Mouse (Mus musculus): ENCODE results near the gene Otud7a. TPM values are rescaled to one million over a fixed set of nuclear protein-coding genes. Genes with fewer than 3 reads are reported as not detected.

The Otud7a gene
- total and polyA plus RNA-seq, 3 experiments: not detected

DNA sequence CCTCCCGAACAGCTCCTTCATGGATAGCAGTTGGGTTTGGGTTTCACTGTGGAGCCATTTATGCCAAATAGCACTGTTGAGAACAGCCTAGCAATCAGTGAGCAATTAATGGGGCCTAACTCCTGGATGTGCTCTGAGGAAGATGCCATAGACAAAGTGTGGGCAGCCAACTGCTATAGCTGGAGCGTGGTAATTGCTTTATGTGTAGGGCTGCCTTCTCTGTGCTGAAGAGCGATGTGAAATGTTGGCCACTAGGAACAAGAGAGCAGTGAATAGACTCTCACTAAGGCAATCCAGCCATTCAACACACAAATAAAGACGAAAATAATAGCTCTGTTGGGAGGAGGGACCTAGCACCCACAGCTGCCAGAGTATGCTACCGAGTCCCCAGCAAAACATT is 345.2 kb downstream of the Otud7a start:
- DNase-seq (ENCODE audit: low read depth, low spot score): no peak
- H3K4me3 ChIP-seq (ENCODE audit: control insufficient read depth in 1 of 2, insufficient read depth in 1 of 2, low read depth in 2 of 2, low read length in 2 of 2): no peak overlapping the region
- no peaks in the 10 kb centered on the region for H3K36me3 ChIP-seq (ENCODE audit: control insufficient read depth in 1 of 2, insufficient read depth in 2 of 2, low read length in 2 of 2)
- no peak overlapping the region for H3K9ac ChIP-seq (ENCODE audit: control insufficient read depth, low read depth, low read length, poor library complexity, severe bottlenecking)
- no peak overlapping the region for H3K27ac ChIP-seq (ENCODE audit: control insufficient read depth, low read depth, low read length)
- H3K79me2 ChIP-seq (ENCODE audit: control insufficient read depth, insufficient read depth, low read length, poor library complexity): no peaks in the 10 kb centered on the region
- no peak for TF ChIP-seq POLR2A (IDR thresholded peaks at IDR 0.05; ENCODE audit: control insufficient read depth in 1 of 2, insufficient read depth in 1 of 2, low read depth in 1 of 2, low read length in 2 of 2, poor library complexity in 1 of 2)
- no peak for TF ChIP-seq ZMIZ1 (IDR thresholded peaks at IDR 0.05; ENCODE audit: low read depth, low read length)
- no peak for TF ChIP-seq CHD2 (IDR thresholded peaks at IDR 0.05; ENCODE audit: low read length)
- TF ChIP-seq CHD1 (IDR thresholded peaks at IDR 0.05; ENCODE audit: low read depth, low read length): no peak
- no peak for TF ChIP-seq MAFK (IDR thresholded peaks at IDR 0.05; ENCODE audit: borderline replicate concordance, low read depth, low read length)
- TF ChIP-seq MYB (IDR thresholded peaks at IDR 0.05; ENCODE audit: low read depth, low read length): no peak
- TF ChIP-seq SIN3A (IDR thresholded peaks at IDR 0.05; ENCODE audit: low read length): no peak
- TF ChIP-seq TAL1 (IDR thresholded peaks at IDR 0.05; ENCODE audit: low read length): no peak
- TF ChIP-seq JUND (IDR thresholded peaks at IDR 0.05; ENCODE audit: low read depth, low read length): no peak
- no peak for TF ChIP-seq ZC3H11A (IDR thresholded peaks at IDR 0.05; ENCODE audit: low read depth, low read length)
- TF ChIP-seq USF1 (IDR thresholded peaks at IDR 0.05; ENCODE audit: low read depth, low read length): no peak
- TF ChIP-seq MYC (IDR thresholded peaks at IDR 0.05; ENCODE audit: low read depth, low read length): no peak
- no peak for TF ChIP-seq BHLHE40 (IDR thresholded peaks at IDR 0.05; ENCODE audit: borderline replicate concordance, low read depth, low read length)
- TF ChIP-seq ZNF384 (IDR thresholded peaks at IDR 0.05; ENCODE audit: low read depth, low read length): no peak
- no peak for TF ChIP-seq TCF12 (IDR thresholded peaks at IDR 0.05; ENCODE audit: low read depth, low read length)
- no peak for TF ChIP-seq GATA1 (IDR thresholded peaks at IDR 0.05; ENCODE audit: low read depth, low read length)
- no peak for TF ChIP-seq MXI1 (IDR thresholded peaks at IDR 0.05; ENCODE audit: low read depth, low read length)
- no peak for TF ChIP-seq MAX (IDR thresholded peaks at IDR 0.05; ENCODE audit: low read length)
- TF ChIP-seq NELFE (IDR thresholded peaks at IDR 0.05; ENCODE audit: low read depth, low read length): no peak
- TF ChIP-seq CTCF (IDR thresholded peaks at IDR 0.05 in 2 of 3, conservative IDR thresholded peaks at IDR 0.05 in 1 of 3; ENCODE audit: control insufficient read depth in 1 of 3, insufficient read depth in 1 of 3, low read depth in 2 of 3, low read length in 3 of 3, poor library complexity in 1 of 3, severe bottlenecking in 1 of 3): no peak
- H3K27me3 ChIP-seq (ENCODE audit: control insufficient read depth in 1 of 2, insufficient read depth in 2 of 2, low read length in 2 of 2): no peaks in the 10 kb centered on the region; a peak in 2 of 4 replicates
- no peaks in the 10 kb centered on the region for H3K4me1 ChIP-seq (ENCODE audit: control insufficient read depth in 1 of 2, insufficient read depth in 2 of 2, low read length in 2 of 2)
- no peaks in the 10 kb centered on the region for H3K9me3 ChIP-seq (replicated peaks; ENCODE audit: insufficient read depth, low read length)

DNA sequence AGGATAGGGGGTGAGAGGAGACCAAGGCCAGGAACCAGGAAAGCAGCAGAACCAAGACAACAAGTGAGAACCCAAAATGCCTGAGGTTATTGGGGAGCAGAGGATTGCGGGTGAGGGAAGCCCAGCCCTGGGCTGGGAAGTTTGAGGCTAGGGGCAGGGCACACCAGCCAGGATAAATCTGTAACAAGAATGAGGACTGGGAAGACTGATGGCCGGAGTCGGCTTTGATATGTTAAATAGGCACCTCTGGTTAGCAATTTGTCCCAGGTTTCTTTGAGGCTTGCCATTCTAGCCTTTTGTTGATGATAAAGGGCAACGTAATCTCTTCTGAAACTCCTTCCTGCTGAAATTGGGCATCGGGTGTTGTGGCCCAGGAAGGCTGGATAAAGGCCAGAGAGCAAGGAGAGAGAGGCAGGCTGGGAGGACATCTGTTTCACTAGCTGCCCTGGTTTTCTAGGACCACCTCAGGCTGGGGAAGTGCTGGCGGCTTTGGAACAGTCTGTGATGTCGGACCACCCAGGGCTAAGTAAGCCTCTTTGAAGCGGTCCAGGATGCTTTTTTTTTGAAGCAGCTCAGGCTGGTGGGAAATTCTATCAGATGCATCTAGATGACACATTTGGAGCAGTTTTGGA is 351.6 kb downstream of the Otud7a start:
- Histone ChIP-seq H3K4me1 (ENCODE audit: control insufficient read depth in 1 of 2, insufficient read depth in 2 of 2, low read length in 2 of 2) (no peaks in the 10 kb centered on the region), H3K27me3 (ENCODE audit: control insufficient read depth in 1 of 2, insufficient read depth in 2 of 2, low read length in 2 of 2) (no peaks in the 10 kb centered on the region; a peak in 3 of 4 replicates), H3K4me3 (ENCODE audit: control insufficient read depth in 1 of 2, insufficient read depth in 1 of 2, low read depth in 2 of 2, low read length in 2 of 2) (no peak overlapping the region), H3K36me3 (ENCODE audit: control insufficient read depth in 1 of 2, insufficient read depth in 2 of 2, low read length in 2 of 2) (no peaks in the 10 kb centered on the region), H3K9me3 (replicated peaks; ENCODE audit: insufficient read depth, low read length) (no peaks in the 10 kb centered on the region), H3K79me2 (ENCODE audit: control insufficient read depth, insufficient read depth, low read length, poor library complexity) (no peaks in the 10 kb centered on the region), H3K27ac (ENCODE audit: control insufficient read depth, low read depth, low read length) (no peak overlapping the region), H3K9ac (ENCODE audit: control insufficient read depth, low read depth, low read length, poor library complexity, severe bottlenecking) (no peak overlapping the region)
- DNase-seq (ENCODE audit: low read depth, low spot score): no peak
- TF ChIP-seq SIN3A (IDR thresholded peaks at IDR 0.05; ENCODE audit: low read length): no peak
- no peak for TF ChIP-seq UBTF (IDR thresholded peaks at IDR 0.05; ENCODE audit: borderline replicate concordance, insufficient read depth, low read depth, low read length)
- TF ChIP-seq POLR2A (IDR thresholded peaks at IDR 0.05; ENCODE audit: control insufficient read depth in 1 of 2, insufficient read depth in 1 of 2, low read depth in 1 of 2, low read length in 2 of 2, poor library complexity in 1 of 2): no peak
- no peak for TF ChIP-seq MAX (IDR thresholded peaks at IDR 0.05; ENCODE audit: low read length)
- TF ChIP-seq BHLHE40 (IDR thresholded peaks at IDR 0.05; ENCODE audit: borderline replicate concordance, low read depth, low read length): no peak
- no peak for TF ChIP-seq RAD21 (IDR thresholded peaks at IDR 0.05; ENCODE audit: low read depth, low read length)
- TF ChIP-seq TAL1 (IDR thresholded peaks at IDR 0.05; ENCODE audit: low read length): no peak
- TF ChIP-seq ZKSCAN1 (IDR thresholded peaks at IDR 0.05; ENCODE audit: low read depth, low read length): no peak
- no peak for TF ChIP-seq TBP (IDR thresholded peaks at IDR 0.05; ENCODE audit: low read depth, low read length)
- no peak for TF ChIP-seq ELF1 (IDR thresholded peaks at IDR 0.05; ENCODE audit: low read depth, low read length)
- TF ChIP-seq MEF2A (IDR thresholded peaks at IDR 0.05; ENCODE audit: extremely low read depth, insufficient replicate concordance, low read depth, low read length, poor library complexity, severe bottlenecking): no peak
- no peak for TF ChIP-seq ZNF384 (IDR thresholded peaks at IDR 0.05; ENCODE audit: low read depth, low read length)
- no peak for TF ChIP-seq POLR2AphosphoS5 (IDR thresholded peaks at IDR 0.05; ENCODE audit: borderline replicate concordance, low read depth, low read length)
- no peak for TF ChIP-seq E2F4 (IDR thresholded peaks at IDR 0.05; ENCODE audit: borderline replicate concordance, low read depth, low read length)
- TF ChIP-seq MAZ (IDR thresholded peaks at IDR 0.05; ENCODE audit: low read depth, low read length): no peak
- TF ChIP-seq CHD2 (IDR thresholded peaks at IDR 0.05; ENCODE audit: low read length): no peak
- TF ChIP-seq HCFC1 (IDR thresholded peaks at IDR 0.05; ENCODE audit: low read depth, low read length): no peak
